ENCODE assay signal across 8 mouse cellular contexts in the genomic region with DNA sequence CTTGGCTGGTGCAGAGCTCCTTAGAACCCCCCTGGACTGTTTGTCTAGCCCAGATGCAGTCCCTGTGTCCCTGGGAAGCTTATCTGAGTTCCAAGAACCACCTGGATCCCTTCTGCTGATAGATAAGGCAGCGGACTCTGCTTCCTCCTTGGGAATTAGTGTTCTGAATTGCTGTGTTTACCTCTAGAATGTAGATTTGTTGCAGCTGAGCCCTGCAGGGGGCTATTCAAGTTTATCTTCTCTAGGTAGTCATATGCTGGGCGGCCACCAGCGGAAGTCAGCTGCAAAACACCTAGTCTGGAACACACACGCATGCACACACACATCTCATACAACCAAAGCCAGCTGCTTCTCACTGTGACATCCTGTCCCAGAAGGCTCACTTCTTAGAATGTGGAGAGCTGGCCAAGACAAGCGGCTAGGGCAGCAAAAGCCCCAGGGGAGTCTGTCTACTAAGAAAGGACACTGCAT. TPM values are rescaled to one million over a fixed set of nuclear protein-coding genes. Genes with fewer than 3 reads are reported as not detected.
DNase-seq lines count a peak whose midpoint lies in the region; ATAC-seq and TF ChIP-seq lines count a peak whose summit lies in the region.

No protein-coding gene starts in this region.

- H3K9ac ChIP-seq in heart, postnatal 0 days (replicated peaks; ENCODE audit: low read depth, low read length), result no peak overlapping the region
- no peak overlapping the region for H3K9ac ChIP-seq in lung, embryonic 15.5 days
- H3K9ac ChIP-seq in midbrain, embryonic 15.5 days, result no peak overlapping the region

- ATAC-seq in heart, postnatal 0 days (ENCODE audit: insufficient read depth, low read depth), result peak; percentile 44; the same call in 1 of the 2 replicates
- no peak for ATAC-seq in lung, embryonic 15.5 days (ENCODE audit: borderline replicate concordance, extremely low read depth, low FRiP score, low TSS enrichment)
- ATAC-seq in midbrain, embryonic 15.5 days (replicated peaks), result no peak

- WGBS in heart, postnatal 0 days, result 44% methylated on average over 5 of the region's 5 CpGs
- 54% methylated on average over 5 of the region's 5 CpGs for WGBS in lung, embryonic 15.5 days
- 67% methylated on average over 5 of the region's 5 CpGs for WGBS in midbrain, embryonic 15.5 days

- intact Hi-C loops in left cerebral cortex, postnatal 4 days (cut with DNase I), result no loop called here

- no peak for DNase-seq in layer of hippocampus, adult 2 months (ENCODE audit: low spot score in 2 of 2)
- DNase-seq in layer of hippocampus, postnatal 25 days (ENCODE audit: extremely low spot score in 1 of 2, low spot score in 1 of 2), result no peak
- DNase-seq in heart, postnatal 0 days (ENCODE audit: low spot score), result peak; percentile 42
- DNase-seq in thymus, postnatal 10 days (ENCODE audit: low spot score in 2 of 2), result peak; percentile 79 to 83
- DNase-seq in left cerebral cortex, postnatal 4 days, result no peak
- no peak for DNase-seq in urinary bladder, postnatal 14 days (ENCODE audit: low spot score)

- H3K27me3 ChIP-seq in heart, postnatal 0 days (ENCODE audit: control insufficient read depth, insufficient read depth, low read length), result no peaks in the 10 kb centered on the region
- H3K27me3 ChIP-seq in lung, embryonic 15.5 days, result no peaks in the 10 kb centered on the region
- H3K27me3 ChIP-seq in midbrain, embryonic 15.5 days (replicated peaks), result no peaks in the 10 kb centered on the region

- no peaks in the 10 kb centered on the region for H3K36me3 ChIP-seq in heart, postnatal 0 days (replicated peaks; ENCODE audit: control insufficient read depth, insufficient read depth, low read length)
- H3K36me3 ChIP-seq in lung, embryonic 15.5 days, result no peaks in the 10 kb centered on the region
- H3K36me3 ChIP-seq in midbrain, embryonic 15.5 days (replicated peaks), result no peaks in the 10 kb centered on the region

- peak; percentile 29 for TF ChIP-seq CTCF in layer of hippocampus, adult 2 months (conservative IDR thresholded peaks at IDR 0.05)
- no peak for TF ChIP-seq CTCF in heart, postnatal 0 days (IDR thresholded peaks at IDR 0.05; ENCODE audit: low read depth)

- H3K27ac ChIP-seq in layer of hippocampus, adult 2 months, result peak overlapping the region; percentile 87; the same call in 1 of the 2 replicates
- H3K27ac ChIP-seq in heart, postnatal 0 days (ENCODE audit: low read depth), result peak overlapping the region; percentile 68; the same call in 1 of the 2 replicates
- 0 out of 2 replicates have a peak overlapping the region, but pooled peaks have one; percentile 82 for H3K27ac ChIP-seq in lung, embryonic 15.5 days
- H3K27ac ChIP-seq in midbrain, embryonic 15.5 days, result no peak overlapping the region

- no peak overlapping the region for H3K4me2 ChIP-seq in heart, postnatal 0 days (ENCODE audit: low read depth, low read length)
- H3K4me2 ChIP-seq in lung, embryonic 15.5 days, result no peak overlapping the region
- H3K4me2 ChIP-seq in midbrain, embryonic 15.5 days, result no peak overlapping the region

- no peak overlapping the region for H3K4me3 ChIP-seq in layer of hippocampus, adult 2 months
- no peak overlapping the region for H3K4me3 ChIP-seq in heart, postnatal 0 days (ENCODE audit: low read depth, low read length)
- H3K4me3 ChIP-seq in lung, embryonic 15.5 days, result no peak overlapping the region
- no peak overlapping the region for H3K4me3 ChIP-seq in midbrain, embryonic 15.5 days

- TF ChIP-seq EP300 in heart, postnatal 0 days (IDR thresholded peaks at IDR 0.05; ENCODE audit: low read depth), result no peak

- H3K9me3 ChIP-seq in heart, postnatal 0 days (replicated peaks; ENCODE audit: control insufficient read depth, low read length), result no peaks in the 10 kb centered on the region
- no peaks in the 10 kb centered on the region for H3K9me3 ChIP-seq in lung, embryonic 15.5 days
- H3K9me3 ChIP-seq in midbrain, embryonic 15.5 days, result no peaks in the 10 kb centered on the region

- peaks cover 32% of the 10 kb centered on the region for H3K4me1 ChIP-seq in heart, postnatal 0 days (ENCODE audit: control insufficient read depth, insufficient read depth)
- peaks cover 44% of the 10 kb centered on the region for H3K4me1 ChIP-seq in lung, embryonic 15.5 days
- 0 out of 2 replicates have a peak, but pooled peaks cover 2% of the 10 kb centered on the region for H3K4me1 ChIP-seq in midbrain, embryonic 15.5 days

RNA-seq across cellular contexts. Expression of gene Pdcd4, which starts 1.2 kb away (rescaled TPM):
- total RNA-seq in layer of hippocampus, adult 2 months (2021), result 100 to 1,000 TPM; 118 to 119 TPM
- total RNA-seq in layer of hippocampus, postnatal 25 days (2021), result 100 to 1,000 TPM; 118 to 120 TPM
- total RNA-seq in heart, postnatal 0 days (2014; rRNA removed; ENCODE audit: low replicate concordance), result 4.2 and 5.5 TPM in 2 replicates
- 28.6 and 34.8 TPM in 2 replicates for polyA plus RNA-seq in heart, postnatal 0 days (2015; fragmentation: Nextera tagmentation; extraction: Ambion mirVana)
- polyA plus RNA-seq in lung, embryonic 15.5 days (2015; fragmentation: Nextera tagmentation; extraction: Ambion mirVana), result 87.7 and 89.7 TPM in 2 replicates
- 59.7 and 64.9 TPM in 2 replicates for polyA plus RNA-seq in midbrain, embryonic 15.5 days (2015; fragmentation: Nextera tagmentation; extraction: Ambion mirVana)
- total RNA-seq in left cerebral cortex, postnatal 4 days (2021), result 10 to 100 TPM; 64.4 to 67.5 TPM

RNA-seq across cellular contexts. Expression of gene Shoc2, which starts 53.3 kb away (rescaled TPM):
- total RNA-seq in layer of hippocampus, adult 2 months (2021), result 10 to 100 TPM; 50.1 to 50.3 TPM
- total RNA-seq in layer of hippocampus, postnatal 25 days (2021), result 10 to 100 TPM; 47.8 to 49.1 TPM
- 38.0 and 48.6 TPM in 2 replicates for total RNA-seq in heart, postnatal 0 days (2014; rRNA removed; ENCODE audit: low replicate concordance)
- 20.1 and 22.1 TPM in 2 replicates for polyA plus RNA-seq in heart, postnatal 0 days (2015; fragmentation: Nextera tagmentation; extraction: Ambion mirVana)
- 41.6 and 43.6 TPM in 2 replicates for polyA plus RNA-seq in lung, embryonic 15.5 days (2015; fragmentation: Nextera tagmentation; extraction: Ambion mirVana)
- 56.9 and 60.6 TPM in 2 replicates for polyA plus RNA-seq in midbrain, embryonic 15.5 days (2015; fragmentation: Nextera tagmentation; extraction: Ambion mirVana)
- 10 to 100 TPM; 75.7 to 85.3 TPM for total RNA-seq in left cerebral cortex, postnatal 4 days (2021)

RNA-seq across cellular contexts. Expression of gene Bbip1, which starts 53.6 kb away (rescaled TPM):
- 10 to 100 TPM; 52.6 to 52.7 TPM for total RNA-seq in layer of hippocampus, adult 2 months (2021)
- 10 to 100 TPM; 53.3 to 54.2 TPM for total RNA-seq in layer of hippocampus, postnatal 25 days (2021)
- 32.1 and 45.5 TPM in 2 replicates for total RNA-seq in heart, postnatal 0 days (2014; rRNA removed; ENCODE audit: low replicate concordance)
- 74.2 and 78.3 TPM in 2 replicates for polyA plus RNA-seq in heart, postnatal 0 days (2015; fragmentation: Nextera tagmentation; extraction: Ambion mirVana)
- polyA plus RNA-seq in lung, embryonic 15.5 days (2015; fragmentation: Nextera tagmentation; extraction: Ambion mirVana), result 58.0 and 58.9 TPM in 2 replicates
- polyA plus RNA-seq in midbrain, embryonic 15.5 days (2015; fragmentation: Nextera tagmentation; extraction: Ambion mirVana), result 116 and 123 TPM in 2 replicates
- total RNA-seq in left cerebral cortex, postnatal 4 days (2021), result 100 to 1,000 TPM; 101 to 113 TPM

Comparison
In these comparisons a context has a peak if more than half of its experiments do, and no peak if none do; other contexts are left out.
1. DNase-seq: peak in heart, postnatal 0 days (single experiment) and thymus, postnatal 10 days (2 of 2); none in layer of hippocampus, adult 2 months (0 of 2), layer of hippocampus, postnatal 25 days (0 of 2), left cerebral cortex, postnatal 4 days (single experiment) and urinary bladder, postnatal 14 days (single experiment).
2. RNA of gene Pdcd4, which starts 1.2 kb away (total RNA-seq): 118 to 120 TPM in layer of hippocampus, postnatal 25 days, 118 to 119 TPM in layer of hippocampus, adult 2 months and 64.4 to 67.5 TPM in left cerebral cortex, postnatal 4 days; 4.2 to 5.5 TPM in heart, postnatal 0 days; every median in the first group is over 10 times any median in the second.